Mouse (Mus musculus): ENCODE data around the gene Tpst2. TPM values are rescaled to one million over a fixed set of nuclear protein-coding genes. Genes with fewer than 3 reads are reported as not detected.

Gene Tpst2
- polyA plus RNA-seq, 1 experiment from 2014 or later = 57.7 TPM

- ATAC-seq (ENCODE audit: insufficient read depth) (no peak), DNase-seq (no peak)
- no peak for TF ChIP-seq CTCF (IDR thresholded peaks at IDR 0.05; ENCODE audit: low read depth)
- H3K4me3 ChIP-seq (ENCODE audit: low read depth, low read length) = no peak overlapping the region
- no peaks in the 10 kb centered on the region for H3K9me3 ChIP-seq (ENCODE audit: low read depth, low read length)
- WGBS = 61% methylated on average over 11 of the region's 11 CpGs
- H3K4me2 ChIP-seq = no peak overlapping the region
- H3K36me3 ChIP-seq (ENCODE audit: insufficient read depth) = no peaks in the 10 kb centered on the region
- H3K27ac ChIP-seq (ENCODE audit: low read depth) = no peak overlapping the region
- no peak overlapping the region for H3K9ac ChIP-seq
- H3K27me3 ChIP-seq (ENCODE audit: insufficient read depth, low read length) = no peaks in the 10 kb centered on the region
- 0 out of 2 replicates have a peak, but pooled peaks cover 7% of the 10 kb centered on the region for H3K4me1 ChIP-seq (ENCODE audit: insufficient read depth)
Measured at GRCm38 (mm10) chr5:112286984-112287641, 10.6 kb downstream of the Tpst2 start.

- no peak overlapping the region for H3K27ac ChIP-seq (ENCODE audit: low read depth)
- H3K36me3 ChIP-seq (ENCODE audit: insufficient read depth) = no peaks in the 10 kb centered on the region
- WGBS = 77% methylated on average over 2 of the region's 2 CpGs
- ATAC-seq (ENCODE audit: insufficient read depth) (no peak), DNase-seq (no peak)
- no peaks in the 10 kb centered on the region for H3K9me3 ChIP-seq (ENCODE audit: low read depth, low read length)
- no peak overlapping the region for H3K4me3 ChIP-seq (ENCODE audit: low read depth, low read length)
- H3K4me2 ChIP-seq = no peak overlapping the region
- TF ChIP-seq CTCF (IDR thresholded peaks at IDR 0.05; ENCODE audit: low read depth) = no peak
- 0 out of 2 replicates have a peak, but pooled peaks cover 7% of the 10 kb centered on the region for H3K4me1 ChIP-seq (ENCODE audit: insufficient read depth)
- no peak overlapping the region for H3K9ac ChIP-seq
- H3K27me3 ChIP-seq (ENCODE audit: insufficient read depth, low read length) = no peaks in the 10 kb centered on the region
Measured at GRCm38 (mm10) chr5:112287652-112288051, 11.2 kb downstream of the Tpst2 start.

- H3K4me2 ChIP-seq = peak overlapping the region; percentile 19
- TF ChIP-seq CTCF (IDR thresholded peaks at IDR 0.05; ENCODE audit: low read depth) = no peak
- no peaks in the 10 kb centered on the region for H3K9me3 ChIP-seq (ENCODE audit: low read depth, low read length)
- no peaks in the 10 kb centered on the region for H3K27me3 ChIP-seq (ENCODE audit: insufficient read depth, low read length)
- 0 out of 2 replicates have a peak, but pooled peaks cover 7% of the 10 kb centered on the region for H3K4me1 ChIP-seq (ENCODE audit: insufficient read depth)
- no peak overlapping the region for H3K4me3 ChIP-seq (ENCODE audit: low read depth, low read length)
- WGBS = 59% methylated on average over 9 of the region's 9 CpGs
- ATAC-seq (ENCODE audit: insufficient read depth) (no peak), DNase-seq (no peak)
- H3K36me3 ChIP-seq (ENCODE audit: insufficient read depth) = no peaks in the 10 kb centered on the region
- no peak overlapping the region for H3K27ac ChIP-seq (ENCODE audit: low read depth)
- no peak overlapping the region for H3K9ac ChIP-seq
Measured at GRCm38 (mm10) chr5:112288193-112289141, 12.0 kb downstream of the Tpst2 start.

GRCm38 (mm10) chr5:112289236-112289635, 12.7 kb downstream of the Tpst2 start:
- H3K9ac ChIP-seq = no peak overlapping the region
- ATAC-seq (ENCODE audit: insufficient read depth) (no peak), DNase-seq (peak; percentile 68)
- peak overlapping the region; percentile 19 for H3K4me2 ChIP-seq
- 46% methylated on average over 8 of the region's 8 CpGs for WGBS
- no peak overlapping the region for H3K4me3 ChIP-seq (ENCODE audit: low read depth, low read length)
- no peaks in the 10 kb centered on the region for H3K9me3 ChIP-seq (ENCODE audit: low read depth, low read length)
- H3K27ac ChIP-seq (ENCODE audit: low read depth) = no peak overlapping the region
- H3K4me1 ChIP-seq (ENCODE audit: insufficient read depth) = 0 out of 2 replicates have a peak, but pooled peaks cover 1% of the 10 kb centered on the region
- no peaks in the 10 kb centered on the region for H3K36me3 ChIP-seq (ENCODE audit: insufficient read depth)
- H3K27me3 ChIP-seq (ENCODE audit: insufficient read depth, low read length) = no peaks in the 10 kb centered on the region
- no peak for TF ChIP-seq CTCF (IDR thresholded peaks at IDR 0.05; ENCODE audit: low read depth)

- 79% methylated on average over 16 of the region's 16 CpGs for WGBS
- no peaks in the 10 kb centered on the region for H3K9me3 ChIP-seq (ENCODE audit: low read depth, low read length)
Measured at GRCm38 (mm10) chr5:112289819-112290535, 13.5 kb downstream of the Tpst2 start.

GRCm38 (mm10) chr5:112290536-112290880, 14.0 kb downstream of the Tpst2 start:
- 87% methylated on average over 8 of the region's 8 CpGs for WGBS
- H3K9me3 ChIP-seq (ENCODE audit: low read depth, low read length) = no peaks in the 10 kb centered on the region
- H3K27ac ChIP-seq (ENCODE audit: low read depth) = no peak overlapping the region
- H3K4me2 ChIP-seq = no peak overlapping the region
- no peak for DNase-seq
- no peak for TF ChIP-seq CTCF (IDR thresholded peaks at IDR 0.05; ENCODE audit: low read depth)
- H3K4me3 ChIP-seq (ENCODE audit: low read depth, low read length) = no peak overlapping the region
- H3K9ac ChIP-seq = no peak overlapping the region
- ATAC-seq (ENCODE audit: insufficient read depth) = no peak
- no peaks in the 10 kb centered on the region for H3K36me3 ChIP-seq (ENCODE audit: insufficient read depth)
- H3K27me3 ChIP-seq (ENCODE audit: insufficient read depth, low read length) = no peaks in the 10 kb centered on the region
- no peaks in the 10 kb centered on the region for H3K4me1 ChIP-seq (ENCODE audit: insufficient read depth)

More at GRCm38 (mm10) chr5:112289819-112290535, 13.5 kb downstream of the Tpst2 start:
- Histone ChIP-seq H3K27me3 (ENCODE audit: insufficient read depth, low read length) (no peaks in the 10 kb centered on the region), H3K36me3 (ENCODE audit: insufficient read depth) (no peaks in the 10 kb centered on the region), H3K9ac (no peak overlapping the region), H3K4me3 (ENCODE audit: low read depth, low read length) (no peak overlapping the region), H3K4me1 (ENCODE audit: insufficient read depth) (no peaks in the 10 kb centered on the region), H3K27ac (ENCODE audit: low read depth) (no peak overlapping the region), H3K4me2 (peak overlapping the region; percentile 27)
- no peak for TF ChIP-seq CTCF (IDR thresholded peaks at IDR 0.05; ENCODE audit: low read depth)
- ATAC-seq (ENCODE audit: insufficient read depth) (no peak), DNase-seq (no peak)

Data from lung, embryonic 14.5 days (tissue).